Mouse (Mus musculus): ENCODE measurements at regions not wholly inside any gene's neighbourhood (a gene's known extent, or its start where the extent isn't known, plus 50 kb on each side); places are given as distances from the start of the nearest gene placed in this dataset.
A peak's percentile ranks its signal among the peaks of the same experiment; 100 is the strongest.

DNA sequence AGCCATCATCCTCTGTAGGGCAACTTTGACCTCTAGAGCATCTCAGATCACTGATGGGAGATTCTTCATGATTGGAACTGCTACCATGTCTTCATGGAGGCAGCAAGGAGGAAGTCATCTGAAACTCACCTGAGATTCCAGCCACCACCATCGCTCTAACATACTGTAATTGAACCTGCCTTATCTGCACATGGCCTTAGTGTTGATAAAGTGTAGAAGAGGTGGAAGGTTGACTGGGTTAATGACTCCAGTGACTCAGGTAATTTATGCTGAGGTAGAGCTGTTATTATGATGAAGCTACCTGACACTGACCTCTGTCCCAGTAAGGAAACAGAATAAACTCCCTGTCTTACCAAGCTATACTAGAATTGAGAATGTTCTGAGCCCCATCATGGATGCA is 305.0 kb downstream of the G6pd2 start:
- no peak for ATAC-seq
- 95% methylated on average over 1 of the region's 1 CpGs for WGBS
- H3K4me1 ChIP-seq (replicated peaks; ENCODE audit: control insufficient read depth, insufficient read depth, low read length) = no peaks in the 10 kb centered on the region
- H3K9me3 ChIP-seq (ENCODE audit: control insufficient read depth, low read length) = no peaks in the 10 kb centered on the region
- H3K27ac ChIP-seq (ENCODE audit: low read length) = no peak overlapping the region
- no peak overlapping the region for H3K9ac ChIP-seq (replicated peaks; ENCODE audit: low read depth, low read length)
- H3K4me2 ChIP-seq (ENCODE audit: low read length) = no peak overlapping the region
- no peak overlapping the region for H3K4me3 ChIP-seq (replicated peaks; ENCODE audit: low read length)
- no peaks in the 10 kb centered on the region for H3K36me3 ChIP-seq (ENCODE audit: control insufficient read depth, insufficient read depth)
- no peaks in the 10 kb centered on the region for H3K27me3 ChIP-seq (replicated peaks; ENCODE audit: control insufficient read depth, insufficient read depth, low read length)

DNA sequence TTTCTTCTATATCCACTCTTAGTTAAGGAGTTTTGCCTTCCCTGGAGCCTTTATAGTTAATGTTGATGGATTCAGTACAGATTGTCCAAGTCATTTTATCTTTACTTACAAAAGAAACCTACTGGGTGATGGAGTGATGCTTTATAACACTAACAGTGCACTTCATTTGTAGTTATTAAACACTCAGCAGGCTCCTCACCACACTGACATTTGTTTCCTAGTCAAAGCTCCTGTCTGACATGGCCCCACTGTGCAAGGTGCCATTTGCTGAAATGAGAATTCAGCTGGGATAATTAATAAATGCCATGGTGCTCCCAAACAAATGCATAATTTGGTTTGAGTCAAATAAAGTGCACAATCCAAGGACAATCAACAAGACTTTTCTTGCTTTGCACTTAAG is 336.6 kb downstream of the G6pd2 start:
- no peak overlapping the region for H3K27ac ChIP-seq (ENCODE audit: low read length)
- H3K36me3 ChIP-seq (ENCODE audit: control insufficient read depth, insufficient read depth) = no peaks in the 10 kb centered on the region
- H3K9ac ChIP-seq (replicated peaks; ENCODE audit: low read depth, low read length) = no peak overlapping the region
- H3K4me3 ChIP-seq (replicated peaks; ENCODE audit: low read length) = no peak overlapping the region
- H3K4me1 ChIP-seq (replicated peaks; ENCODE audit: control insufficient read depth, insufficient read depth, low read length) = no peaks in the 10 kb centered on the region
- no peaks in the 10 kb centered on the region for H3K9me3 ChIP-seq (ENCODE audit: control insufficient read depth, low read length)
- no peak overlapping the region for H3K4me2 ChIP-seq (ENCODE audit: low read length)
- H3K27me3 ChIP-seq (replicated peaks; ENCODE audit: control insufficient read depth, insufficient read depth, low read length) = no peaks in the 10 kb centered on the region
- ATAC-seq = no peak

DNA sequence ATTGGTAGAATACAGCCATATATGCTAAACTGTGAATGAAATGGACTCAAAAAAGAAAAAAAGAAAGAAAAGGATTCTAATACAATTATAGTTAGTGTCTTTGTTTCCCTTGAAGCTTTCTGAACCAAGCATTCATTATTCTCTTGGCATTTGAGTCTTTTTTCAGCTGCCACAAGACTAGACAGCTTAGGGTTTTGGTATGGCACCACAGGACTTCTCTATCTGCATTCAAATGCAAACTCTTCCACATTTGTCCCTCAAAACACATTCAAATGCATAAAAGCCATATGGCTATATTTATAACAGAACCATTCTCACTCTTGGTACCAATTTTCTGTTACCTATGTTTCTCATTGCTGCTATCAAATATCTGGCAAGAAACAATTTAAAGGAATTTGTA is 338.8 kb downstream of the G6pd2 start:
- no peak overlapping the region for H3K27ac ChIP-seq (ENCODE audit: low read length)
- H3K4me3 ChIP-seq (replicated peaks; ENCODE audit: low read length) = no peak overlapping the region
- H3K4me1 ChIP-seq (replicated peaks; ENCODE audit: control insufficient read depth, insufficient read depth, low read length) = no peaks in the 10 kb centered on the region
- H3K36me3 ChIP-seq (ENCODE audit: control insufficient read depth, insufficient read depth) = no peaks in the 10 kb centered on the region
- no peak overlapping the region for H3K9ac ChIP-seq (replicated peaks; ENCODE audit: low read depth, low read length)
- no peak overlapping the region for H3K4me2 ChIP-seq (ENCODE audit: low read length)
- H3K27me3 ChIP-seq (replicated peaks; ENCODE audit: control insufficient read depth, insufficient read depth, low read length) = no peaks in the 10 kb centered on the region
- no peak for ATAC-seq
- H3K9me3 ChIP-seq (ENCODE audit: control insufficient read depth, low read length) = no peaks in the 10 kb centered on the region

DNA sequence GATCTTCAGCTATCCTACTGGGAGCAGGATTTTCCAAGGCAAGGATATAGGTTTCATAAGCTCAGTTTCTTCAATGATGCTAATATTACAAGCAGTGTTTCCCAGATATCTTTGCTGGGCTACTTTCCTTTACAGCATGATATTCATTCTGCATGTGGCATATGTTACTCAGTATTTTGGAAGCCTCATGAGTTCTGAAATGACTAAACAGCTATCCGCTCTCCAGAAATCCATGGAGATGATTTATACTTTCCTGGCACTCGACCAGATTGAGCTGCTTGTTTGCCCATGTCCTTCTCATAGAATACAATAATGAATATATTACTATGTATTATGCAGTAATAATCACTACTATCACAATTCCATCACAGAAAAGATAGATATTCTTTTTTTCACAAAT is 351.9 kb downstream of the G6pd2 start:
- Histone ChIP-seq H3K9me3 (ENCODE audit: control insufficient read depth, low read length) (no peaks in the 10 kb centered on the region), H3K9ac (replicated peaks; ENCODE audit: low read depth, low read length) (no peak overlapping the region), H3K4me3 (replicated peaks; ENCODE audit: low read length) (no peak overlapping the region), H3K27ac (ENCODE audit: low read length) (no peak overlapping the region), H3K27me3 (replicated peaks; ENCODE audit: control insufficient read depth, insufficient read depth, low read length) (no peaks in the 10 kb centered on the region), H3K4me1 (replicated peaks; ENCODE audit: control insufficient read depth, insufficient read depth, low read length) (no peaks in the 10 kb centered on the region), H3K36me3 (ENCODE audit: control insufficient read depth, insufficient read depth) (no peaks in the 10 kb centered on the region), H3K4me2 (ENCODE audit: low read length) (no peak overlapping the region)
- 68% methylated on average over 2 of the region's 2 CpGs for WGBS
- ATAC-seq = peak; percentile 62

DNA sequence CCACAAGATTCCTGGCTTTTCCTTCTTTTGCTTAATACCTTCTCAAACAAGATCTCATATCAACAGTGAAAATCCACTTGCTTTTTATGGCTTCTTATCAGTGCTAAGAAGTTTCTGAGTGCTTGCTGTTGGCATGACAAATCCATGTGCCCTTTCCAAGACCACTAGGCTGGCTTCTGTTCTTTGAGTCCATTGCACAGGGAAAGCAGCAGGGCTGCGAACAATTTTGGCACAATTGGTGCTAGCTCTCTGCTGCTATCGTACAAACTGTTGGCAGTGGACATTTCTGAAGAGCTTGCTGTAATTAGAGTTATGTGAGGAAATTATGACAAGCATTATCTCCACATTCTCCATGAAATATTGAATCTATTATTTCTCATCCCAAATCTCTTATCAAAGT is 383.5 kb downstream of the G6pd2 start:
- WGBS = 65% methylated on average over 2 of the region's 2 CpGs
- H3K36me3 ChIP-seq (ENCODE audit: control insufficient read depth, insufficient read depth) = no peaks in the 10 kb centered on the region
- ATAC-seq = no peak
- H3K9me3 ChIP-seq (ENCODE audit: control insufficient read depth, low read length) = no peaks in the 10 kb centered on the region
- H3K27me3 ChIP-seq (replicated peaks; ENCODE audit: control insufficient read depth, insufficient read depth, low read length) = no peaks in the 10 kb centered on the region
- no peak overlapping the region for H3K4me3 ChIP-seq (replicated peaks; ENCODE audit: low read length)
- H3K4me1 ChIP-seq (replicated peaks; ENCODE audit: control insufficient read depth, insufficient read depth, low read length) = no peaks in the 10 kb centered on the region
- H3K27ac ChIP-seq (ENCODE audit: low read length) = no peak overlapping the region
- H3K4me2 ChIP-seq (ENCODE audit: low read length) = no peak overlapping the region
- no peak overlapping the region for H3K9ac ChIP-seq (replicated peaks; ENCODE audit: low read depth, low read length)

DNA sequence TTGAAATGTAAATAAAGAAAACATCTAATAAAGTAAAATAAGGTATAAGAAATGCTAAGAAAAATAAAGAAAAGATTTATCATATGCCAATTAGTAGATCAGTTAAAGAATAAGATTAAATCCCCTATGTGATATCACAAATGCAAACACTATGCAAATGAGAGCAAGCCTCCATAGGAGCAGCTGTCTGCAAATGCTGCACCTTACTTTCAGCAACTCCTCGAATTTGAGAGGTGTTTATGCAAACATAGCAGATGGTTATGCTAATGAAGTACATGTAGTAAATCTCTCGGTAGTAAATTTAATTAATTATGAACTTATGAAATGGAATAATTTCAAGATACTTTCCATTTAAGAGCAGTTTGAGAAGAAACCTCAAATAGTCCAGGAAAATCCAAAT is 396.8 kb downstream of the G6pd2 start:
- H3K9me3 ChIP-seq (ENCODE audit: control insufficient read depth, low read length) = no peaks in the 10 kb centered on the region
- no peak overlapping the region for H3K9ac ChIP-seq (replicated peaks; ENCODE audit: low read depth, low read length)
- H3K27ac ChIP-seq (ENCODE audit: low read length) = no peak overlapping the region
- no peaks in the 10 kb centered on the region for H3K27me3 ChIP-seq (replicated peaks; ENCODE audit: control insufficient read depth, insufficient read depth, low read length)
- peak; percentile 94 for ATAC-seq
- no peak overlapping the region for H3K4me3 ChIP-seq (replicated peaks; ENCODE audit: low read length)
- H3K36me3 ChIP-seq (ENCODE audit: control insufficient read depth, insufficient read depth) = no peaks in the 10 kb centered on the region
- H3K4me2 ChIP-seq (ENCODE audit: low read length) = no peak overlapping the region
- WGBS = 25% methylated on average over 2 of the region's 2 CpGs
- no peaks in the 10 kb centered on the region for H3K4me1 ChIP-seq (replicated peaks; ENCODE audit: control insufficient read depth, insufficient read depth, low read length)
